Mouse (Mus musculus) embryonic fibroblast, embryonic 13.5 days (primary cell): ENCODE data around the gene Naa38.

Source experiments
- CTCF ChIP-seq: IDR thresholded peaks from 2 replicates; pipeline ENCODE4 v1.5.1; 2011; ENCODE audit warnings: mild to moderate bottlenecking, control low read depth, low read length, moderate library complexity, borderline replicate concordance; ENCODE audit not compliant: insufficient read depth
- POLR2A ChIP-seq: IDR thresholded peaks from 2 replicates; pipeline ENCODE4 v1.6.1; 2011; ENCODE audit warnings: low read depth, mild to moderate bottlenecking, control low read depth, low read length, moderate library complexity

- TF ChIP-seq CTCF (no peak), POLR2A (no peak)
These were observed 30.9 kb upstream of the Naa38 start for GRCm38 (mm10) chr11:69364376-69364775.
